Comparison of ENCODE assay signal across 8 mouse cellular contexts in the genomic region with DNA sequence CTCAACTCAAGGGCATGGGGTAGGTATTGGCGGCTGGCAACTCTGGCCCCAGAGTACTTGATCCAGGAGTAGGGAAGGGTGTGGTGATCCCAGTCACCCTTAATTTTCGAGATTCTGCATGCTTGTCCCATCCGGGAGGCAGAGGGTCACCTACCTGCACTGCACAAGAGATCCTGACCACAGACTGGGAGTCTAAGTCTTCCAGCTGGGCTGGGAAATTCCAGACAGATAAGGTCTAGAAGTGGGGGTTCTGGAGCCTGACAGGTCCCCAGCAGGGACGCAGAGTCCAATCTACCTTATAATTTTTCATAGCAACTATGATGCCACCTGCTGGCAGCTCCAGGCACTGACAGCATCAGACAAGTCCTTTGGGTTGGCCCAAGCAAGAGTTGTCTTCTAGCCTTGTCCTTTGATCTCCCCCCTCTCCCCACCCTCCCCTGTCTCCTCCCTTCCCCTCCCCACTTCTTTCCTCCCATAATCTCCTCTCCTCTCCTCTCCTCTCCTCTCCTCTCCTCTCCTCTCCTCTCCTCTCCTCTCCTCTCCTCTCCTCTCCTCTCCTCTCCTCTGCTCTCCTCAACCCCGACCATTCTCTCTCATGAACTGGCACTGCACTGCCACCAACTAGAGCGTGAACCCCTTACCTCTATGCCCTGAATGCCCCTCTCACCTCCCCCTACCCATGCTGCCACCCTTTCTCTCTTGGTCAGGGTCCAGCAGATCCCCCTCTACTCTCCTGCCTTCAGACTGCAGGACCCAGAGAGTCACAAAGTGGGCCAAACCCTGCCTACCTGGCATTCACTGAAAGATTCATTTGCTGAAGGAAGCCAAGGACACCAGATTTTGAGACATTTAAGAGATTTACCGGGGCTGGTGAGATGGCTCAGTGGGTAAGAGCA. TPM values are rescaled to one million over a fixed set of nuclear protein-coding genes. Genes with fewer than 3 reads are reported as not detected.
A peak's percentile ranks its signal among the peaks of the same experiment; 100 is the strongest.
DNase-seq lines count a peak whose midpoint lies in the region; ATAC-seq and TF ChIP-seq lines count a peak whose summit lies in the region.

No protein-coding gene starts in this region.

- H3K79me2 ChIP-seq in heart, adult 2 months (replicated peaks; ENCODE audit: control insufficient read depth, insufficient read depth, low read length): no peaks in the 10 kb centered on the region

- H3K4me2 ChIP-seq in forebrain, embryonic 15.5 days (replicated peaks): no peak overlapping the region
- no peak overlapping the region for H3K4me2 ChIP-seq in liver, postnatal 0 days (ENCODE audit: low read depth, low read length)

- no peak for TF ChIP-seq POLR2A in heart, adult 2 months (IDR thresholded peaks at IDR 0.05; ENCODE audit: insufficient read depth, low read depth, low read length)

- no peak overlapping the region for H3K27ac ChIP-seq in heart, adult 2 months
- no peak overlapping the region for H3K27ac ChIP-seq in forebrain, embryonic 15.5 days (replicated peaks)
- H3K27ac ChIP-seq in liver, postnatal 0 days (ENCODE audit: low read depth): no peak overlapping the region

- TF ChIP-seq CTCF in heart, adult 2 months (IDR thresholded peaks at IDR 0.05): peak; percentile 83
- TF ChIP-seq CTCF in liver, postnatal 0 days (IDR thresholded peaks at IDR 0.05; ENCODE audit: low read depth): peak; percentile 76

- no peaks in the 10 kb centered on the region for H3K9me3 ChIP-seq in forebrain, embryonic 15.5 days
- H3K9me3 ChIP-seq in liver, postnatal 0 days (ENCODE audit: low read length): no peaks in the 10 kb centered on the region

- WGBS in heart, adult 2 months: 38% methylated on average over 7 of the region's 7 CpGs
- 49% methylated on average over 7 of the region's 7 CpGs for WGBS in forebrain, embryonic 15.5 days
- 45% methylated on average over 7 of the region's 7 CpGs for WGBS in liver, postnatal 0 days (ENCODE audit: insufficient replicate concordance)

- no peak overlapping the region for H3K4me3 ChIP-seq in heart, adult 2 months
- H3K4me3 ChIP-seq in forebrain, embryonic 15.5 days: no peak overlapping the region
- no peak overlapping the region for H3K4me3 ChIP-seq in liver, postnatal 0 days (ENCODE audit: low read depth, low read length)

- intact Hi-C loops in heart, adult 2 months (cut with DNase I): loop anchor here (1.0 kb wide), 1 partner anchor 62 kb away; no protein-coding TSS in a partner anchor

- no peaks in the 10 kb centered on the region for H3K27me3 ChIP-seq in heart, adult 2 months (ENCODE audit: control insufficient read depth, insufficient read depth, low read length)
- peaks cover 9% of the 10 kb centered on the region; the same call in 1 of the 2 replicates for H3K27me3 ChIP-seq in forebrain, embryonic 15.5 days
- 0 out of 2 replicates have a peak, but pooled peaks cover 11% of the 10 kb centered on the region for H3K27me3 ChIP-seq in liver, postnatal 0 days (ENCODE audit: insufficient read depth, low read length)

- H3K9ac ChIP-seq in heart, adult 2 months (ENCODE audit: low read depth, low read length): no peak overlapping the region
- no peak overlapping the region for H3K9ac ChIP-seq in forebrain, embryonic 15.5 days (replicated peaks)
- H3K9ac ChIP-seq in liver, postnatal 0 days (replicated peaks): no peak overlapping the region

- H3K36me3 ChIP-seq in heart, adult 2 months (ENCODE audit: control insufficient read depth, insufficient read depth, low read length): no peaks in the 10 kb centered on the region
- no peaks in the 10 kb centered on the region for H3K36me3 ChIP-seq in forebrain, embryonic 15.5 days
- no peaks in the 10 kb centered on the region for H3K36me3 ChIP-seq in liver, postnatal 0 days (replicated peaks; ENCODE audit: insufficient read depth, low read length)

- DNase-seq in heart, adult 2 months: peak; percentile 55 to 67
- DNase-seq in heart, adult 11 months: no peak
- peak; percentile 41 to 59 for DNase-seq in CD8-positive naive resting alpha-beta T cell, adult 2 months (ENCODE audit: low read depth in 2 of 2, low spot score in 2 of 2)
- DNase-seq in c-Kit-positive CD71-positive TER-119-negative erythroid progenitor cells, embryonic 14.5 days (ENCODE audit: low read depth): peak; percentile 67
- peak; percentile 76 for DNase-seq in kidney, adult 9 months
- DNase-seq in liver, postnatal 0 days: peak; percentile 73
- DNase-seq in right cerebral cortex, postnatal 10 days (ENCODE audit: low spot score in 2 of 2): peak; percentile 65 to 77

- no peaks in the 10 kb centered on the region for H3K4me1 ChIP-seq in heart, adult 2 months (ENCODE audit: control insufficient read depth, insufficient read depth, low read length)
- H3K4me1 ChIP-seq in forebrain, embryonic 15.5 days: peaks cover 1% of the 10 kb centered on the region; the same call in 1 of the 2 replicates
- peaks cover 2% of the 10 kb centered on the region; the same call in 1 of the 2 replicates for H3K4me1 ChIP-seq in liver, postnatal 0 days (ENCODE audit: insufficient read depth)

- ATAC-seq in forebrain, embryonic 15.5 days (replicated peaks): 0 out of 2 replicates have a peak, but pooled peaks have one; percentile 20
- peak; percentile 43; the same call in 1 of the 2 replicates for ATAC-seq in liver, postnatal 0 days

- TF ChIP-seq EP300 in heart, adult 2 months (IDR thresholded peaks at IDR 0.05; ENCODE audit: insufficient read depth, low read depth, low read length): 0 out of 2 replicates have a peak, but pooled peaks have one; percentile 28
- TF ChIP-seq EP300 in liver, postnatal 0 days (IDR thresholded peaks at IDR 0.05; ENCODE audit: low read depth): no peak

RNA-seq across cellular contexts. Expression of a gene that starts 15.7 kb away (rescaled TPM):
- total RNA-seq in heart, adult 2 months (2021): 1 to 10 TPM; 5.2 to 6.5 TPM
- polyA plus RNA-seq in heart, adult 2 months (2012; rRNA removed): 4.1 and 5.0 TPM in 2 replicates
- 4.1 and 4.5 TPM in 2 replicates for polyA plus RNA-seq in forebrain, embryonic 15.5 days (2015; fragmentation: Nextera tagmentation; extraction: Ambion mirVana)
- polyA plus RNA-seq in liver, postnatal 0 days (2015; fragmentation: Nextera tagmentation; extraction: Ambion mirVana): 0.14 and 0.22 TPM in 2 replicates

RNA-seq across cellular contexts. Expression of a gene that starts 18.0 kb away (rescaled TPM):
- 10 to 100 TPM; 21.2 to 21.4 TPM for total RNA-seq in heart, adult 2 months (2021)
- polyA plus RNA-seq in heart, adult 2 months (2012; rRNA removed): 30.3 and 37.0 TPM in 2 replicates
- 14.6 and 16.0 TPM in 2 replicates for polyA plus RNA-seq in forebrain, embryonic 15.5 days (2015; fragmentation: Nextera tagmentation; extraction: Ambion mirVana)
- 2.5 and 3.2 TPM in 2 replicates for polyA plus RNA-seq in liver, postnatal 0 days (2015; fragmentation: Nextera tagmentation; extraction: Ambion mirVana)

RNA-seq across cellular contexts. Expression of a gene that starts 43.3 kb away (rescaled TPM):
- 10 to 100 TPM; 12.9 to 14.1 TPM for total RNA-seq in heart, adult 2 months (2021)
- polyA plus RNA-seq in heart, adult 2 months (2012; rRNA removed): 10.5 and 13.3 TPM in 2 replicates
- polyA plus RNA-seq in forebrain, embryonic 15.5 days (2015; fragmentation: Nextera tagmentation; extraction: Ambion mirVana): 3.9 and 4.2 TPM in 2 replicates
- not detected in 2 replicates for polyA plus RNA-seq in liver, postnatal 0 days (2015; fragmentation: Nextera tagmentation; extraction: Ambion mirVana)
